Mouse (Mus musculus): ENCODE results near the gene Itgb7.

GRCm38 (mm10) chr15:102273982-102274716 is 42.4 kb upstream of the Itgb7 start:
- TF ChIP-seq CTCF (IDR thresholded peaks at IDR 0.05; ENCODE audit: extremely low read depth, insufficient read depth, low read length) (no peak), POLR2A (IDR thresholded peaks at IDR 0.05; ENCODE audit: extremely low read depth, insufficient read depth, low read length) (no peak)
